ENCODE assay signal across 7 mouse cellular contexts in the genomic region with DNA sequence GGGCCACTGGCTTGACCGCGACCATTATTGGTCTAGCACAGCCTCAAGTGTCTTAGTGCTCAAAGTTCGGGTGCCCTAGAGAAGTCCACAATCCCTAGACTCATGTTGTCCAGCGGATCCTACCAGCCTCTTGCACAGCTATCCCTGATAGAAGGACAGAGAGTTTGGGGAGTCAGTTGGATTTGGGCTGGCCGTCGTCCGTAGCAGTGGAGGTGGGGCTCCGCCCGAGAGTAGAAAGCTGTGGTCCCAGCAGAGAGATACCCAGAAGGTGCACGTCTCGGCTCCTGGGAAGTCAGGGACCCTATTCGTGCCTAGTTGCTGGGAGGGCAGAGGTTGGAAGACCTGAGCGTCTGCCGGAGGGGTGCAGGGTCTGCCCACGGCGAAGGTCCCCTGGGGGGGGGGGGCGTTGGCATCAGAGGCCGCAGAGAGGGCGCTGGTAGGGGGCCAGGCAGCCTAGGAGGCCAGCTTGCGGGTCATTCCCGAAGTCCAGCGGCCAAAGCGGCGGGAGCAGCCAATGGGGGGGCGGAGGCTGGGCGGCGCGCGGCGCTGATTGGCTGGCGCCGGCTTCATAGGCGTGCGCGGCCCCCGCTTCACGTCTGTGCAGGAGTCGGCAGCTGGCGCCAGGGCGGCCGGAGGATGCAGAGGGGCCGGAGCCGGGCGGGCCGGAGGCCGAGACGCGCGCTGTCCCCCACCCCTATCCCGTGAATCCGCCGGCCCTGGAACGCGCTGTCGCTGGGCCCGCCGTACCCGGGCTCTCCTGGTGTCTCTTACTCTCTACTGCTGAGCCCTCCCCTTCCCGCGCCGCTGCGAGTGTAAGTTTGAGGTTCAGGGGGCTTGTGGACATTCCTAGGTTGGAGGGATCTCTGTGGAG. TPM values are rescaled to one million over a fixed set of nuclear protein-coding genes. Genes with fewer than 3 reads are reported as not detected.
DNase-seq lines count a peak whose midpoint lies in the region; ATAC-seq lines count a peak whose summit lies in the region.

No protein-coding gene starts in this region.

- under 1% methylated on average over 61 of the region's 62 CpGs for WGBS in embryonic facial prominence, embryonic 13.5 days
- WGBS in heart, embryonic 12.5 days = under 1% methylated on average over 61 of the region's 62 CpGs
- WGBS in kidney, embryonic 16.5 days = under 1% methylated on average over 58 of the region's 62 CpGs

- peak overlapping the region; percentile 76 for H3K4me2 ChIP-seq in embryonic facial prominence, embryonic 13.5 days
- H3K4me2 ChIP-seq in heart, embryonic 12.5 days = peak overlapping the region; percentile 90
- H3K4me2 ChIP-seq in kidney, embryonic 16.5 days (replicated peaks; ENCODE audit: low read depth, low read length) = peak overlapping the region; percentile 79

- H3K4me1 ChIP-seq in embryonic facial prominence, embryonic 13.5 days = peaks cover 65% of the 10 kb centered on the region
- H3K4me1 ChIP-seq in heart, embryonic 12.5 days (replicated peaks) = peaks cover 54% of the 10 kb centered on the region
- peaks cover 69% of the 10 kb centered on the region for H3K4me1 ChIP-seq in kidney, embryonic 16.5 days (ENCODE audit: insufficient read depth, low read length)

- peak overlapping the region; percentile 76 for H3K9ac ChIP-seq in embryonic facial prominence, embryonic 13.5 days
- peak overlapping the region; percentile 70 for H3K9ac ChIP-seq in heart, embryonic 12.5 days
- H3K9ac ChIP-seq in kidney, embryonic 16.5 days (replicated peaks; ENCODE audit: low read length) = peak overlapping the region; percentile 71

- H3K36me3 ChIP-seq in embryonic facial prominence, embryonic 13.5 days = no peaks in the 10 kb centered on the region
- no peaks in the 10 kb centered on the region for H3K36me3 ChIP-seq in heart, embryonic 12.5 days
- no peaks in the 10 kb centered on the region for H3K36me3 ChIP-seq in kidney, embryonic 16.5 days (ENCODE audit: insufficient read depth, low read length)

- H3K9me3 ChIP-seq in embryonic facial prominence, embryonic 13.5 days = no peaks in the 10 kb centered on the region
- H3K9me3 ChIP-seq in heart, embryonic 12.5 days (replicated peaks) = no peaks in the 10 kb centered on the region
- no peaks in the 10 kb centered on the region for H3K9me3 ChIP-seq in kidney, embryonic 16.5 days (ENCODE audit: low read length)

- H3K27ac ChIP-seq in embryonic facial prominence, embryonic 13.5 days = peak overlapping the region; percentile 94
- peak overlapping the region; percentile 25; the same call in 1 of the 2 replicates for H3K27ac ChIP-seq in heart, embryonic 12.5 days (ENCODE audit: poor library complexity, severe bottlenecking)
- peak overlapping the region; percentile 41; the same call in 1 of the 2 replicates for H3K27ac ChIP-seq in kidney, embryonic 16.5 days (ENCODE audit: low read length)

- peak; percentile 93 for DNase-seq in adrenal gland, adult 2 months
- DNase-seq in lung, postnatal 25 days (ENCODE audit: low spot score) = peak; percentile 86
- DNase-seq in skeletal muscle tissue, adult 2 months (ENCODE audit: low read depth, low spot score) = peak; percentile 40
- no peak for DNase-seq in frontal cortex, postnatal 14 days (ENCODE audit: low spot score in 2 of 2)

- peak; percentile 68; the same call in 1 of the 2 replicates for ATAC-seq in embryonic facial prominence, embryonic 13.5 days (ENCODE audit: insufficient number of reproducible peaks, insufficient read depth, low FRiP score, low TSS enrichment, low read depth)
- ATAC-seq in heart, embryonic 12.5 days (ENCODE audit: insufficient number of reproducible peaks, low FRiP score) = peak; percentile 65
- ATAC-seq in kidney, embryonic 16.5 days (ENCODE audit: low FRiP score, low TSS enrichment) = peak; percentile 77

- peaks cover 100% of the 10 kb centered on the region for H3K27me3 ChIP-seq in embryonic facial prominence, embryonic 13.5 days
- H3K27me3 ChIP-seq in heart, embryonic 12.5 days (replicated peaks) = peaks cover 94% of the 10 kb centered on the region
- peaks cover 95% of the 10 kb centered on the region for H3K27me3 ChIP-seq in kidney, embryonic 16.5 days (ENCODE audit: insufficient read depth, low read length)

- H3K4me3 ChIP-seq in embryonic facial prominence, embryonic 13.5 days = peak overlapping the region; percentile 56
- H3K4me3 ChIP-seq in heart, embryonic 12.5 days = peak overlapping the region; percentile 56
- peak overlapping the region; percentile 63 for H3K4me3 ChIP-seq in kidney, embryonic 16.5 days (ENCODE audit: low read length)

RNA-seq across cellular contexts. Expression of a gene that starts 4.6 kb away (rescaled TPM):
- 10 to 100 TPM; 23.0 to 52.6 TPM for total RNA-seq in adrenal gland, adult 2 months (2021)
- polyA plus RNA-seq in adrenal gland, adult 2 months (2012; rRNA removed) = 167 and 184 TPM in 2 replicates
- polyA plus RNA-seq in embryonic facial prominence, embryonic 13.5 days (2015; fragmentation: Nextera tagmentation; extraction: Ambion mirVana) = 54.9 and 81.7 TPM in 2 replicates
- polyA plus RNA-seq in heart, embryonic 12.5 days (2016; fragmentation: Nextera tagmentation; extraction: Ambion mirVana) = 20.8 and 21.3 TPM in 2 replicates
- polyA plus RNA-seq in kidney, embryonic 16.5 days (2015; fragmentation: Nextera tagmentation; extraction: Ambion mirVana) = 66.3 and 68.9 TPM in 2 replicates

RNA-seq across cellular contexts. Expression of a gene that starts 23.8 kb away (rescaled TPM):
- not detected for total RNA-seq in adrenal gland, adult 2 months (2021)
- polyA plus RNA-seq in adrenal gland, adult 2 months (2012; rRNA removed) = not detected in 2 replicates
- not detected in 2 replicates for polyA plus RNA-seq in embryonic facial prominence, embryonic 13.5 days (2015; fragmentation: Nextera tagmentation; extraction: Ambion mirVana)
- not detected in 2 replicates for polyA plus RNA-seq in heart, embryonic 12.5 days (2016; fragmentation: Nextera tagmentation; extraction: Ambion mirVana)
- not detected in 2 replicates for polyA plus RNA-seq in kidney, embryonic 16.5 days (2015; fragmentation: Nextera tagmentation; extraction: Ambion mirVana)

Comparison
In these comparisons a context has a peak if more than half of its experiments do, and no peak if none do; other contexts are left out.
1. DNase-seq: peak in adrenal gland, adult 2 months (single experiment), lung, postnatal 25 days (single experiment) and skeletal muscle tissue, adult 2 months (single experiment); none in frontal cortex, postnatal 14 days (0 of 2).
2. H3K27ac ChIP-seq: peak in every context shown above with its lines; median percentile 94 in embryonic facial prominence, embryonic 13.5 days; 41 in kidney, embryonic 16.5 days; 25 in heart, embryonic 12.5 days.
3. Peak in every context shown above with its lines, with median percentiles within 50 percentile points of each other: ATAC-seq, H3K4me2 ChIP-seq, H3K4me3 ChIP-seq and H3K9ac ChIP-seq.